Mouse (Mus musculus) hindbrain, embryonic 15.5 days (tissue): ENCODE results near the gene Gm17604. TPM values are rescaled to one million over a fixed set of nuclear protein-coding genes. Genes with fewer than 3 reads are reported as not detected.

ENCODE experiments used
- ATAC-seq: fragments of 200-750 bp; cut with Nextera tagmentation; 2 replicates; pipeline ENCODE4 v1.8.0; 2017; ENCODE audit warnings: low read depth, moderate number of reproducible peaks, moderate TSS enrichment; ENCODE audit not compliant: low FRiP score
- H3K27ac ChIP-seq: fragments of 300-500 bp; sonication (generic); replicated peaks from 2 replicates; pipeline ENCODE4 v1.5.1; 2015; ENCODE audit warnings: mild to moderate bottlenecking, inconsistent platforms
- H3K27me3 ChIP-seq: fragments of 300-500 bp; sonication (generic); 2 replicates; pipeline ENCODE4 v1.6.1; 2015; ENCODE audit warnings: control low read depth, inconsistent platforms
- H3K36me3 ChIP-seq: fragments of 300-500 bp; sonication (generic); 2 replicates; pipeline ENCODE4 v1.6.1; 2015; ENCODE audit warnings: control low read depth, inconsistent platforms
- H3K4me1 ChIP-seq: fragments of 300-500 bp; sonication (generic); replicated peaks from 2 replicates; pipeline ENCODE4 v1.6.1; 2015; ENCODE audit warnings: control low read depth, inconsistent platforms
- H3K4me2 ChIP-seq: fragments of 300-500 bp; sonication (generic); 2 replicates; pipeline ENCODE4 v1.6.1; 2015; ENCODE audit warnings: moderate library complexity, mild to moderate bottlenecking, inconsistent platforms
- H3K4me3 ChIP-seq: fragments of 300-500 bp; sonication (generic); 2 replicates; pipeline ENCODE4 v1.5.1; 2015; ENCODE audit warnings: mild to moderate bottlenecking, inconsistent platforms
- H3K9ac ChIP-seq: fragments of 300-500 bp; sonication (generic); 2 replicates; pipeline ENCODE4 v1.6.1; 2015; ENCODE audit warnings: inconsistent platforms
- H3K9me3 ChIP-seq: fragments of 300-500 bp; sonication (generic); 2 replicates; pipeline ENCODE4 v1.6.1; 2016; ENCODE audit warnings: control low read depth, inconsistent platforms
- WGBS: fragments of 180-500 bp; shearing (Covaris S2); methylation state at CpG from one replicate; pipeline ENCODE4 v1.1.7; 2015; 5-methylcytosine and 5-hydroxymethylcytosine counted together
- polyA plus RNA-seq: library from polyadenylated mRNA; unstranded; fragments of >200 nt; fragmentation: Nextera tagmentation; extraction: Ambion mirVana; gene quantifications from 2 replicates; pipeline ENCODE4 v1.2.1, GENCODE M21; 2015

Gene Gm17604
- not detected in 2 replicates for polyA plus RNA-seq

GRCm38 (mm10) chrX:165004779-165005324 is at the start of gene Gm17604:
Gene Gm17604, minus strand, starts transcription at chrX:165004829.
- no peak within 1 kb of the TSS for H3K4me3 ChIP-seq
- no peak within 1 kb of the TSS for H3K9ac ChIP-seq
- no peaks in the 10 kb centered on the region for H3K9me3 ChIP-seq
- no peaks in the 10 kb centered on the region for H3K4me1 ChIP-seq
- H3K27me3 ChIP-seq: no peaks in the 10 kb centered on the region
- no peak within 1 kb of the TSS for H3K4me2 ChIP-seq
- no peak for ATAC-seq
- H3K27ac ChIP-seq: no peak within 1 kb of the TSS
- no peaks in the 10 kb centered on the region for H3K36me3 ChIP-seq

GRCm38 (mm10) chrX:165049929-165050328 is 45.3 kb upstream of the Gm17604 start:
- H3K4me1 ChIP-seq: no peaks in the 10 kb centered on the region
- H3K4me2 ChIP-seq: no peak overlapping the region
- H3K27ac ChIP-seq: no peak overlapping the region
- 80% methylated on average over 1 of the region's 1 CpGs for WGBS
- no peak overlapping the region for H3K4me3 ChIP-seq
- no peak for ATAC-seq
- no peaks in the 10 kb centered on the region for H3K36me3 ChIP-seq
- H3K27me3 ChIP-seq: no peaks in the 10 kb centered on the region
- no peaks in the 10 kb centered on the region for H3K9me3 ChIP-seq
- no peak overlapping the region for H3K9ac ChIP-seq

GRCm38 (mm10) chrX:165003141-165003540 is 1.5 kb downstream of the Gm17604 start:
- Histone ChIP-seq H3K4me2 (no peak overlapping the region), H3K4me3 (no peak overlapping the region), H3K36me3 (no peaks in the 10 kb centered on the region), H3K9ac (no peak overlapping the region), H3K27me3 (no peaks in the 10 kb centered on the region), H3K27ac (no peak overlapping the region), H3K9me3 (no peaks in the 10 kb centered on the region), H3K4me1 (no peaks in the 10 kb centered on the region)
- ATAC-seq: no peak
- WGBS: 41% methylated on average over 4 of the region's 4 CpGs

- ATAC-seq: peak; percentile 100
- H3K4me3 ChIP-seq: peak within 1 kb of the TSS; percentile 60
- no peaks in the 10 kb centered on the region for H3K9me3 ChIP-seq
- H3K4me2 ChIP-seq: peak within 1 kb of the TSS; percentile 59
- H3K27ac ChIP-seq: peak within 1 kb of the TSS; percentile 78
- no peaks in the 10 kb centered on the region for H3K27me3 ChIP-seq
- H3K4me1 ChIP-seq: peaks cover 14% of the 10 kb centered on the region; the same call in 1 of the 2 replicates
- WGBS: 14% methylated on average over 26 of the region's 26 CpGs
- peak within 1 kb of the TSS; percentile 64 for H3K9ac ChIP-seq
- no peaks in the 10 kb centered on the region for H3K36me3 ChIP-seq
Measured at GRCm38 (mm10) chrX:164980193-164980775, 24.3 kb downstream of the Gm17604 start, which contains the start of the genes Mospd2 and Fancb. Gene Mospd2, minus strand, starts transcription at chrX:164980375. Gene Fancb, plus strand, starts transcription at chrX:164980592.

GRCm38 (mm10) chrX:164978866-164979265 is 25.8 kb downstream of the Gm17604 start:
- Histone ChIP-seq H3K27me3 (no peaks in the 10 kb centered on the region), H3K9ac (no peak overlapping the region), H3K36me3 (no peaks in the 10 kb centered on the region), H3K27ac (no peak overlapping the region), H3K9me3 (no peaks in the 10 kb centered on the region), H3K4me3 (peak overlapping the region; percentile 60), H3K4me1 (peaks cover 14% of the 10 kb centered on the region; the same call in 1 of the 2 replicates), H3K4me2 (peak overlapping the region; percentile 59)
- no peak for ATAC-seq
- 93% methylated on average over 2 of the region's 2 CpGs for WGBS

GRCm38 (mm10) chrX:164971206-164971605 is 33.4 kb downstream of the Gm17604 start:
- Histone ChIP-seq H3K27ac (no peak overlapping the region), H3K4me3 (no peak overlapping the region), H3K36me3 (no peaks in the 10 kb centered on the region), H3K4me2 (no peak overlapping the region), H3K27me3 (no peaks in the 10 kb centered on the region), H3K4me1 (no peaks in the 10 kb centered on the region), H3K9me3 (no peaks in the 10 kb centered on the region), H3K9ac (no peak overlapping the region)
- ATAC-seq: no peak
- WGBS: 93% methylated on average over 3 of the region's 3 CpGs

GRCm38 (mm10) chrX:164965750-164966448 is 38.7 kb downstream of the Gm17604 start:
- H3K36me3 ChIP-seq: no peaks in the 10 kb centered on the region
- no peaks in the 10 kb centered on the region for H3K4me1 ChIP-seq
- WGBS: 85% methylated on average over 3 of the region's 3 CpGs
- H3K27ac ChIP-seq: no peak overlapping the region
- H3K27me3 ChIP-seq: no peaks in the 10 kb centered on the region
- no peak overlapping the region for H3K4me3 ChIP-seq
- H3K4me2 ChIP-seq: no peak overlapping the region
- no peak for ATAC-seq
- no peak overlapping the region for H3K9ac ChIP-seq
- no peaks in the 10 kb centered on the region for H3K9me3 ChIP-seq

Other genes starting within 250 kb of the Gm17604 start
- gene Mospd2, start 24.5 kb downstream of the Gm17604 start, polyA plus RNA-seq: 14.3 and 18.0 TPM in 2 replicates
- gene Fancb, start 24.2 kb downstream of the Gm17604 start, polyA plus RNA-seq: 2.7 TPM in 2 replicates